Mouse (Mus musculus): ENCODE results near the gene 1700057G04Rik. TPM values are rescaled to one million over a fixed set of nuclear protein-coding genes. Genes with fewer than 3 reads are reported as not detected.

The 1700057G04Rik gene
- total and polyA plus RNA-seq, 3 experiments, result 0.19 TPM; not detected in 2

DNA sequence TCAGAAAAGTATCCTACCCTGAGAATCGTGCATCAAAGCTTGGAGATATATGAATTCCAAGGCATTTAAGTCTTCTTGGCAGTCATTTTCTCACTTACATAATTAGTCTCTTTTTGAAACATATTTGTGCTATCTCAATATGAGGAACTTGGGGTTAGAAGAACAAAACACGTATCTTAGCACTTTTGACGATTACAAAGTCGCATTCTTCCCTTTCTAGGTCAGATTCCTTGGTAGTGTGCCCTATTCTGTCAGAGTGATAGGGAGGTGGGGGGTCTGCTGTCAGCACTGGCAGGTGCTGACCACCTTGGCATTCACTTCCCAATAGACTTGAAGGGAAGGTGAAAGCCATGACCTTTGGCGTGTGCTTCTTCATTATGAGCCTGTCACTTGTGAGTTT, 93.5 kb downstream of the 1700057G04Rik start:
- Histone ChIP-seq H3K79me2 (ENCODE audit: control insufficient read depth, insufficient read depth, low read length, poor library complexity) (no peaks in the 10 kb centered on the region), H3K27ac (ENCODE audit: control insufficient read depth, low read depth, low read length) (no peak overlapping the region), H3K36me3 (ENCODE audit: control insufficient read depth in 1 of 2, insufficient read depth in 2 of 2, low read length in 2 of 2) (no peaks in the 10 kb centered on the region), H3K4me3 (ENCODE audit: control insufficient read depth in 1 of 2, insufficient read depth in 1 of 2, low read depth in 2 of 2, low read length in 2 of 2) (no peak overlapping the region), H3K9me3 (replicated peaks; ENCODE audit: insufficient read depth, low read length) (no peaks in the 10 kb centered on the region), H3K4me1 (ENCODE audit: control insufficient read depth in 1 of 2, insufficient read depth in 2 of 2, low read length in 2 of 2) (no peaks in the 10 kb centered on the region), H3K9ac (ENCODE audit: control insufficient read depth, low read depth, low read length, poor library complexity, severe bottlenecking) (no peak overlapping the region), H3K27me3 (ENCODE audit: control insufficient read depth in 1 of 2, insufficient read depth in 2 of 2, low read length in 2 of 2) (no peaks in the 10 kb centered on the region)
- TF ChIP-seq SMC3 (IDR thresholded peaks at IDR 0.05; ENCODE audit: low read depth, low read length) (no peak), ZMIZ1 (IDR thresholded peaks at IDR 0.05; ENCODE audit: low read depth, low read length) (no peak), MAFK (IDR thresholded peaks at IDR 0.05; ENCODE audit: borderline replicate concordance, low read depth, low read length) (no peak), CHD2 (IDR thresholded peaks at IDR 0.05; ENCODE audit: low read length) (no peak), ZNF384 (IDR thresholded peaks at IDR 0.05; ENCODE audit: low read depth, low read length) (no peak)
- no peak for DNase-seq (ENCODE audit: low read depth, low spot score)

Other genes starting within 250 kb of the 1700057G04Rik start
- not detected in 2 replicates for gene Plscr5, start 116.4 kb upstream of the 1700057G04Rik start, total RNA-seq (2012; rRNA removed)
- gene Plscr5, start 116.4 kb upstream of the 1700057G04Rik start, polyA plus RNA-seq (2012; ENCODE audit: insufficient read depth in 1 of 2, insufficient read length in 2 of 2, low read depth in 1 of 2, low replicate concordance in 2 of 2, missing spikeins in 1 of 2), result not detected
- 5.5 and 7.3 TPM in 2 replicates for gene Plscr1, start 59.6 kb upstream of the 1700057G04Rik start, total RNA-seq (2012; rRNA removed)
- gene Plscr1, start 59.6 kb upstream of the 1700057G04Rik start, polyA plus RNA-seq (2012; ENCODE audit: insufficient read depth in 1 of 2, insufficient read length in 2 of 2, low read depth in 1 of 2, low replicate concordance in 2 of 2, missing spikeins in 1 of 2), result 1 to 10 TPM in 1 of 2 experiments, not detected in 1; 9.5 TPM
- gene Plscr2, start 33.8 kb upstream of the 1700057G04Rik start, total RNA-seq (2012; rRNA removed), result 0.16 and 0.19 TPM in 2 replicates
- gene Plscr2, start 33.8 kb upstream of the 1700057G04Rik start, polyA plus RNA-seq (2012; ENCODE audit: insufficient read depth in 1 of 2, insufficient read length in 2 of 2, low read depth in 1 of 2, low replicate concordance in 2 of 2, missing spikeins in 1 of 2), result under 1 TPM in 1 of 2 experiments, not detected in 1; 0.11 TPM
- gene Plscr4, start 148.0 kb downstream of the 1700057G04Rik start, total RNA-seq (2012; rRNA removed), result not detected in 2 replicates
- gene Plscr4, start 148.0 kb downstream of the 1700057G04Rik start, polyA plus RNA-seq (2012; ENCODE audit: insufficient read depth in 1 of 2, insufficient read length in 2 of 2, low read depth in 1 of 2, low replicate concordance in 2 of 2, missing spikeins in 1 of 2), result not detected
- not detected in 2 replicates for gene Plod2, start 232.8 kb downstream of the 1700057G04Rik start, total RNA-seq (2012; rRNA removed)
- not detected for gene Plod2, start 232.8 kb downstream of the 1700057G04Rik start, polyA plus RNA-seq (2012; ENCODE audit: insufficient read depth in 1 of 2, insufficient read length in 2 of 2, low read depth in 1 of 2, low replicate concordance in 2 of 2, missing spikeins in 1 of 2)